Mouse (Mus musculus) lung, postnatal 0 days (tissue): Measurements from ENCODE around the gene Omt2a.

ENCODE experiments used
- CTCF ChIP-seq: IDR thresholded peaks from 2 replicates; pipeline ENCODE4 v1.5.1; 2016; ENCODE audit warnings: antibody characterized with exemption, mild to moderate bottlenecking
- EP300 ChIP-seq: IDR thresholded peaks from 2 replicates; pipeline ENCODE4 v1.6.1; 2016; ENCODE audit warnings: antibody characterized with exemption, mild to moderate bottlenecking, control low read depth

- TF ChIP-seq CTCF (peak; percentile 65), EP300 (no peak)
These were observed 4.9 kb upstream of the Omt2a start for GRCm38 (mm10) chr9:78319499-78319898.
